8 mouse cellular contexts compared by ENCODE assay signal in the genomic region with DNA sequence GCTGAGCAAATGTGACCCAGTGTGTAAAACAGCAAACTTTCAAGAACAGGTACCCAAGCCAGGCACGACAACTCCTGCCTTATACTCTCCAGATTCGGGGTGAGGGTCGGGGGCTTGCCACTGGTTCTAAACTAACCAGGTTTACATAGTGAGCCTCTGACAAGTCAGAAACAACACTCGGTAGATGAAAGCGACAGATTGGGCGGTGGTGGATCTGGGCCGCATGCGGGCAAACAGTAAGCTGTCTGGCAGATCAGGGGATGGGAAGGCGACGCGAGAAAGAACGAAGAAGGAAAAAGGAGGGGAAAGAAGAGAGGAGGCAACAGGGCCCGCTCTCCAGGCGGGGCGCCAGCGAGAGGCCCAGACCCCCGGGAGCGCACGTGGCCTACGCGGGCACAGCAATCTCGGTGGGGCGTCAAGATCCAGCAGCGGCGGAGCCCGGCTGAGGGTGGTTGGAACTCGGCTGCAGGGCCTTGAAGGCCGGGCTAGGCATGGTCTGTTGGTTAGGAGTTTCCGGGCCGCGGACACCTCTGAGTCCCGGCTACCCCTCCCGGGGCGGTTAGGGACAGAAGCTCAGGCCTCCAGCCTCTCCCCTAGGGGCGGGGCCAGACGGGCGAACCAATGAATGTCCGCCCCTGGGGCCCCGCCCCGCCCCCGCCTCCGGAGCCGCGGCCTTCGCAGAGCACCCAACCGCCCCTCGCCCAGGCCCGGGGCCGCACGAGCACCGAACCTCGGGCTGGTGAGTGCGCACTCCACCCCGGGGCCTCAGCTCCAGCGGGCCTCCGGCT. TPM values are rescaled to one million over a fixed set of nuclear protein-coding genes. Genes with fewer than 3 reads are reported as not detected.
DNase-seq lines count a peak whose midpoint lies in the region; ATAC-seq and TF ChIP-seq lines count a peak whose summit lies in the region.

Zfp771 (plus strand) TSS at position 405 of the 788 bp plus-strand sequence.

- DNase-seq in gastrocnemius, postnatal 10 days, result peak; percentile 98
- DNase-seq in left cerebral cortex, postnatal 10 days (ENCODE audit: extremely low spot score in 1 of 2, low spot score in 2 of 2), result peak; percentile 87 to 99
- DNase-seq in right cerebral cortex, postnatal 25 days, result peak; percentile 94
- peak; percentile 94 to 96 for DNase-seq in urinary bladder, postnatal 4 days (ENCODE audit: low spot score in 2 of 2)

- peak; percentile 79 for ATAC-seq in activated CD4-positive, CD25-positive, alpha-beta regulatory T cell, adult 4 months
- ATAC-seq in inflammation-experienced regulatory T-cells, adult 6 months, result peak; percentile 75
- peak; percentile 85 for ATAC-seq in megakaryocyte-erythroid progenitor cell, adult 5-6 weeks (replicated peaks; ENCODE audit: low FRiP score, low TSS enrichment, poor library complexity, severe bottlenecking)

- H3K27ac ChIP-seq in cortical plate, adult 2 months (ENCODE audit: insufficient read depth, low read length), result peak within 1 kb of the TSS; percentile 97

- H3K4me1 ChIP-seq in cortical plate, adult 2 months (ENCODE audit: control insufficient read depth, insufficient read depth, low read length), result peaks cover 3% of the 10 kb centered on the region; the same call in 1 of the 2 replicates

- peak within 1 kb of the TSS; percentile 60 for H3K4me3 ChIP-seq in cortical plate, adult 2 months (ENCODE audit: insufficient read depth, low read length)

- TF ChIP-seq POLR2A in cortical plate, adult 2 months (IDR thresholded peaks at IDR 0.05; ENCODE audit: extremely low read depth, insufficient read depth, low read length), result peak; percentile 62

- intact Hi-C loops in left cerebral cortex, postnatal 10 days (cut with DNase I), result no loop called here

- TF ChIP-seq CTCF in cortical plate, adult 2 months (IDR thresholded peaks at IDR 0.05; ENCODE audit: extremely low read depth, insufficient read depth, low read length), result no peak

RNA-seq across cellular contexts. Expression of gene Zfp771, which starts in this region (rescaled TPM):
- polyA plus RNA-seq in activated CD4-positive, CD25-positive, alpha-beta regulatory T cell, adult 4 months (2017; shearing (Covaris generic)), result 1 to 10 TPM in 1 of 2 experiments, under 1 TPM in 1; 0.29 to 1.1 TPM
- 109 and 110 TPM in 2 replicates for polyA plus RNA-seq in cortical plate, adult 2 months (2012; rRNA removed)
- 10 to 100 TPM; 18.6 to 20.9 TPM for total RNA-seq in gastrocnemius, postnatal 10 days (2021)
- polyA plus RNA-seq in inflammation-experienced regulatory T-cells, adult 6 months (2017; shearing (Covaris generic)), result 1 to 10 TPM in 1 of 3 experiments, under 1 TPM in 1, not detected in 1; 0.46 to 1.5 TPM
- 10 to 100 TPM; 53.6 to 65.0 TPM for total RNA-seq in left cerebral cortex, postnatal 10 days (2021)
- total RNA-seq in megakaryocyte-erythroid progenitor cell, adult 5-6 weeks (2014; fragmentation: Nextera tagmentation), result 15.1 and 16.6 TPM in 2 replicates
- total RNA-seq in megakaryocyte-erythroid progenitor cell, adult 5-6 weeks (2017), result 13.6 and 14.1 TPM in 2 replicates

Comparison
In these comparisons a context has a peak if more than half of its experiments do, and no peak if none do; other contexts are left out.
1. Peak in every context shown above with its lines: DNase-seq, ATAC-seq, H3K4me3 ChIP-seq and H3K27ac ChIP-seq.
2. RNA of gene Zfp771 (polyA plus RNA-seq): 109 to 110 TPM in cortical plate, adult 2 months; 0.29 to 1.1 TPM in activated CD4-positive, CD25-positive, alpha-beta regulatory T cell, adult 4 months and 0.46 to 1.5 TPM in inflammation-experienced regulatory T-cells, adult 6 months; every median in the first group is over 10 times any median in the second.